Mouse (Mus musculus) cerebellum, adult 2 months (tissue): ENCODE data around the gene Fam222b.

Experiments used
- CTCF ChIP-seq: fragments of 200-500 bp; IDR thresholded peaks from 2 replicates; pipeline ENCODE4 v1.5.1; 2011; ENCODE audit warnings: low read depth, mild to moderate bottlenecking, control low read depth, low read length, moderate library complexity, borderline replicate concordance; ENCODE audit not compliant: insufficient read depth
- POLR2A ChIP-seq: fragments of 200-500 bp; IDR thresholded peaks from 2 replicates; pipeline ENCODE4 v1.6.1; 2011; ENCODE audit warnings: low read length, control low read depth, borderline replicate concordance; ENCODE audit not compliant: insufficient read depth

- TF ChIP-seq CTCF (peak; percentile 98), POLR2A (no peak)
Measured at GRCm38 (mm10) chr11:78159096-78159495, 64.6 kb downstream of the Fam222b start.
